Mouse (Mus musculus): ENCODE measurements at regions not wholly inside any gene's neighbourhood (a gene's known extent, or its start where the extent isn't known, plus 50 kb on each side); places are given as distances from the start of the nearest gene placed in this dataset.

DNA sequence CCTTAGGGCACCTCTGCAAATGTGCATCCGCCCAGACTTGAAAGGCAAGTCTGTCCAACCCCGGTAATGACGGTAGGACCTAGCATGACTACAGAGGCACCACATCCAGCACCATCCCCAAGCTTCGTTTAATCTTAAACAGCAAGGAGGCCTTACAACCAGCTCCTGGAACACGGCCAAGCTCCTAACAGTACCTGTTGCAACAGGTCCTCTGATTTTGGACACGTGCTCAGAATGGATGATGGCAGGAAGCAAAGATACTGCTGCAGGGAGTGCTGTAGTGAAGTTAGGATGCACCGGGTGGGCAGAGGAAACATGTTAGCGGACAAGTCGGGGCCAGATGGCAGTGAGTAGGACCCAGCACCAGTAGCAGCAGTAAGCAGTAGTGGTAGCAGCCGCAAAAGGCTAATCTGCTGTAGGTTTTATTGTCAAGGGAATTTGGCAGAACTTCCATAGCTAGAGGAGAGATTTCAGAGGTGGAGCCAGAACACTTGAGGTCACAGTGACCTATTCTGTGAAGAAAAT lies 2813.5 kb upstream of the Gm7489 start:
- Histone ChIP-seq H3K9me3 (ENCODE audit: control insufficient read depth, low read depth, low read length) (no peaks in the 10 kb centered on the region), H3K4me1 (ENCODE audit: control insufficient read depth, insufficient read depth, low read length) (no peaks in the 10 kb centered on the region), H3K27me3 (ENCODE audit: control insufficient read depth, insufficient read depth, low read length) (no peaks in the 10 kb centered on the region), H3K4me3 (ENCODE audit: low read depth, low read length) (no peak overlapping the region), H3K9ac (replicated peaks; ENCODE audit: low read depth, low read length) (no peak overlapping the region), H3K27ac (ENCODE audit: low read length) (no peak overlapping the region), H3K36me3 (ENCODE audit: control insufficient read depth, insufficient read depth, low read length) (no peaks in the 10 kb centered on the region), H3K4me2 (replicated peaks; ENCODE audit: low read depth, low read length) (no peak overlapping the region)
- 70% methylated on average over 10 of the region's 10 CpGs for WGBS
- ATAC-seq (ENCODE audit: insufficient number of reproducible peaks, insufficient read depth, low FRiP score, low read depth): no peak

DNA sequence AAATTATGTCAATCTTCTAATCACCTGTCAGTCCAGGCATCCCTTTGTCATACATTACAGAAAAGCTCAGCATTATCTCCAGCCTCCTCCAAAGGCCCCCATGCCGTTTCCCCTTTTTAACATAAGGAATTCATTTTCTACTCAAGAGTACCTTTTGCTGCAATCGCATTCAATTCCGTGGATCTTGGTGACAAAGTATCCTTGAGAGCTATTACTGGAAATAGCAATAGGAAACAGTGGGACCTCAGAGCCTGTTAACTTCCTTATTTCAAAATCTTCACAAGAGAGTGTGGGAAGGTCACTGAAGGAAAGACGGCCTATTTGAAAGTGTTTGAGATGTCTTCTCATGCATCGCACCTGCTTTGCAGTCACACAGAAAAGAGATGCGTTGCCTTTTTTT lies 2811.0 kb upstream of the Gm7489 start:
- Histone ChIP-seq H3K4me2 (replicated peaks; ENCODE audit: low read depth, low read length) (no peak overlapping the region), H3K4me1 (ENCODE audit: control insufficient read depth, insufficient read depth, low read length) (no peaks in the 10 kb centered on the region), H3K27me3 (ENCODE audit: control insufficient read depth, insufficient read depth, low read length) (no peaks in the 10 kb centered on the region), H3K4me3 (ENCODE audit: low read depth, low read length) (no peak overlapping the region), H3K27ac (ENCODE audit: low read length) (no peak overlapping the region), H3K9me3 (ENCODE audit: control insufficient read depth, low read depth, low read length) (no peaks in the 10 kb centered on the region), H3K36me3 (ENCODE audit: control insufficient read depth, insufficient read depth, low read length) (no peaks in the 10 kb centered on the region), H3K9ac (replicated peaks; ENCODE audit: low read depth, low read length) (no peak overlapping the region)
- 89% methylated on average over 6 of the region's 6 CpGs for WGBS
- no peak for ATAC-seq (ENCODE audit: insufficient number of reproducible peaks, insufficient read depth, low FRiP score, low read depth)

DNA sequence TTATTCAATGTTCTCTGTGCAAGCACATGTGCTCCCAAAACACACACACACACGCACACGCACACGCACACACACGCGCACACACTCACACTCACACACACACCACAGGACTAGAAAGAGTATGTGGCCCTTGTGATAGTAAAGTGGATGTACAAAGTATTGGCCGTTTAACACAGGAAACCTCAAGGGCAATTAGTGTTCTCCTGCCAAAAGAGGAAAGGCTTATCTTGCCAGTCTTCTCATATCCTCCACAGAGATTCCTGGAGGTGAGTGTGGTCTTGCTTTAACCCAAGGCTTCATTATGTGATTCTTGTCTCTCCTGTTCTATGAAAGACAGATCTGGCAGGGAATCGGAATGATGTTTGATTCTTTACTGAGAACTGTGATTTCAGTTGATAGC lies 2810.5 kb upstream of the Gm7489 start:
- H3K4me3 ChIP-seq (ENCODE audit: low read depth, low read length): no peak overlapping the region
- no peaks in the 10 kb centered on the region for H3K4me1 ChIP-seq (ENCODE audit: control insufficient read depth, insufficient read depth, low read length)
- no peak for ATAC-seq (ENCODE audit: insufficient number of reproducible peaks, insufficient read depth, low FRiP score, low read depth)
- H3K27me3 ChIP-seq (ENCODE audit: control insufficient read depth, insufficient read depth, low read length): no peaks in the 10 kb centered on the region
- H3K27ac ChIP-seq (ENCODE audit: low read length): no peak overlapping the region
- no peak overlapping the region for H3K9ac ChIP-seq (replicated peaks; ENCODE audit: low read depth, low read length)
- WGBS: 87% methylated on average over 7 of the region's 7 CpGs
- no peak overlapping the region for H3K4me2 ChIP-seq (replicated peaks; ENCODE audit: low read depth, low read length)
- no peaks in the 10 kb centered on the region for H3K36me3 ChIP-seq (ENCODE audit: control insufficient read depth, insufficient read depth, low read length)
- H3K9me3 ChIP-seq (ENCODE audit: control insufficient read depth, low read depth, low read length): no peaks in the 10 kb centered on the region

DNA sequence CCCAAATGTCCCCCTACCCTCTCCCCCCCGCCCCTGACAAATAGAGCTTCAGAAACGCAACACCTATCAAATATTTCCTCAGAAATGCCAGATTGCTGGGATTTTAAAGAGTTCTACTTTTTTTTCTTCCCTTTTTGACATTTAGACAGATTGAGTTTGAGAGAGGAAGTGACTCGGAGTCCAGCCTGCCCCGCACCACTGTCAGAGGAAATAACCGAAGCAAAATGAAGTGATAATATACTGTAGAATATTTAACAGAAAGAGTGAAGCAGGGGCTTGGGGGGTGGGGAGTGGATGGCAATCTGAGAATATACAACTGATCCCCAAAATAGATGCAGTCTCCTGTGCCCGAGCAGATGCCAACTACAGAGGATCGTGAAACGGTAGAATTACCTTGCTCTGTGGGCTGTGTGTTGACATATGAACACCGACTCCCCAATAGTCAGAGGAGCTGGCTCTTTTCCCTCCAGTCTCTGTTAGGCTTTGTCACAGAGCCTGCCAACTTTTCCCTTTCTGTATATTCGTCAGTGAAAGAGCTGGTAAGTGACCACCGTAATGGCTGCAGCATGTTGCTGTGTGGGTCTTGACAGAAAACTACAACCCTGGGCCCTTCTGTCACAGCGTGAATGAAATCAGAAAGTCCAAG lies 2800.9 kb upstream of the Gm7489 start:
- no peak overlapping the region for H3K4me2 ChIP-seq (replicated peaks; ENCODE audit: low read depth, low read length)
- no peaks in the 10 kb centered on the region for H3K36me3 ChIP-seq (ENCODE audit: control insufficient read depth, insufficient read depth, low read length)
- no peak overlapping the region for H3K27ac ChIP-seq (ENCODE audit: low read length)
- WGBS: 60% methylated on average over 12 of the region's 12 CpGs
- H3K4me3 ChIP-seq (ENCODE audit: low read depth, low read length): no peak overlapping the region
- H3K9me3 ChIP-seq (ENCODE audit: control insufficient read depth, low read depth, low read length): no peaks in the 10 kb centered on the region
- ATAC-seq (ENCODE audit: insufficient number of reproducible peaks, insufficient read depth, low FRiP score, low read depth): no peak
- H3K9ac ChIP-seq (replicated peaks; ENCODE audit: low read depth, low read length): no peak overlapping the region
- no peaks in the 10 kb centered on the region for H3K27me3 ChIP-seq (ENCODE audit: control insufficient read depth, insufficient read depth, low read length)
- H3K4me1 ChIP-seq (ENCODE audit: control insufficient read depth, insufficient read depth, low read length): no peaks in the 10 kb centered on the region

DNA sequence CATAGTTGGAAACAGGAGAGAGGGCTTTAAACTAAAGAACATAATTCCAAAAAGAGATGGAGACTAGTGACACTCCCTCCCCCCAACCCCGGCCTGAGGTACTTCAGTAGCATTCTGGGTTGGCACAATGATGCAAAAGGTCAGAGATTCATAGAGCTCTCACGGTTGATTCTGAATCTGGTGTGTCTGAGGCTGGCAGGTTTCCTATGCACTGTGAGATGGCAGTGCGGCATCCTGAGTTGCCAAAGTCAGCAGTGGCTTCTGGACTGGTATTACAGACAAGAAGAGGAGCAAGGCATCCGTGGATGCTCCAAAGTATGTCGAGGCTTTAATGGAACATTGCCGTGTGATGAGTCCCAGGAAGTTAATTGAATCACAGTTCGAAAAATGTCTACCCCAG lies 2791.8 kb upstream of the Gm7489 start:
- Histone ChIP-seq H3K27me3 (ENCODE audit: control insufficient read depth, insufficient read depth, low read length) (no peaks in the 10 kb centered on the region), H3K36me3 (ENCODE audit: control insufficient read depth, insufficient read depth, low read length) (no peaks in the 10 kb centered on the region), H3K4me1 (ENCODE audit: control insufficient read depth, insufficient read depth, low read length) (no peaks in the 10 kb centered on the region), H3K4me2 (replicated peaks; ENCODE audit: low read depth, low read length) (no peak overlapping the region), H3K4me3 (ENCODE audit: low read depth, low read length) (no peak overlapping the region), H3K27ac (ENCODE audit: low read length) (no peak overlapping the region), H3K9me3 (ENCODE audit: control insufficient read depth, low read depth, low read length) (no peaks in the 10 kb centered on the region), H3K9ac (replicated peaks; ENCODE audit: low read depth, low read length) (no peak overlapping the region)
- no peak for ATAC-seq (ENCODE audit: insufficient number of reproducible peaks, insufficient read depth, low FRiP score, low read depth)
- 78% methylated on average over 7 of the region's 7 CpGs for whole genome bisulfite sequencing

DNA sequence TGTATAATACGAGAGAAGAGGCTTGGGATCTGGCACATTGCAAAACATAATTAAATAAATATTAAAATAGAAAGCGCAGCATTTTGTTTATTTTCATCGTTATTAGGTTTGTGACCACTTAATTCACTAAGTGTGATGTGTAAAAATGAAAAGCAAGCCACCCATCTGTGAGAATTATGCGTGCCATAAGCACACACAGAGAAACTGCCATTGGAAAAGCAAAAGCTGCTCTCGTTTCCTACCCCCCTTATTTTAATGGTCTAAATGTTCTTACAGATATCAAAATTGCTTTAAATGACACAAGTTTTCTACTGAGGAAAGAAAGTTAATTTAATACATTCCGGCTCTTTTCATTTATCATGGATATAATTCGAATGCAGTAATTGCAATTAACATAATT lies 2780.8 kb upstream of the Gm7489 start:
- ATAC-seq (ENCODE audit: insufficient number of reproducible peaks, insufficient read depth, low FRiP score, low read depth): no peak
- no peak overlapping the region for H3K9ac ChIP-seq (replicated peaks; ENCODE audit: low read depth, low read length)
- no peak overlapping the region for H3K4me3 ChIP-seq (ENCODE audit: low read depth, low read length)
- no peaks in the 10 kb centered on the region; the same call in 1 of the 2 replicates for H3K4me1 ChIP-seq (ENCODE audit: control insufficient read depth, insufficient read depth, low read length)
- H3K27ac ChIP-seq (ENCODE audit: low read length): no peak overlapping the region
- no peaks in the 10 kb centered on the region for H3K36me3 ChIP-seq (ENCODE audit: control insufficient read depth, insufficient read depth, low read length)
- no peaks in the 10 kb centered on the region for H3K27me3 ChIP-seq (ENCODE audit: control insufficient read depth, insufficient read depth, low read length)
- peak overlapping the region; percentile 35; the same call in 1 of the 2 replicates for H3K4me2 ChIP-seq (replicated peaks; ENCODE audit: low read depth, low read length)
- WGBS: 79% methylated on average over 7 of the region's 7 CpGs
- H3K9me3 ChIP-seq (ENCODE audit: control insufficient read depth, low read depth, low read length): no peaks in the 10 kb centered on the region

DNA sequence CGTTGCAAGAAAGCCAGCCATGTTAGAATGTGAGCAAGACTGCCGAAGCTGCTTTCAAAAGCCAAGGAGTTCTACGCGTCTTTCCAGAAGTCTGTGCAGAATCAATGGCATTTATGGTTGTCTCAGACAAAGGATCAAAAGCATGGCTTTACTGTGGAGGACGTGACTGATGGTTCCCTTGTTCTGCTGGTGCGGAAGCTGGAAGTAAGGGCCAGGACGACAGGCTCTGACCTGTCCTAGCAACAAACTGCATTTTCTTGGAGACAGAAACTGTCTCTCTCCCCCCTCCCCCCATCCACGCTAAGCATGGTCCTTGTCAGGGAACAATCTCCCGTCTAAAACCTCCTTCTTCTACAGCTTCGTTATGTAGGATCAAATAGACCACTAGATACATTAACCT lies 2780.3 kb upstream of the Gm7489 start:
- peak; percentile 53; the same call in 1 of the 2 replicates for ATAC-seq (ENCODE audit: insufficient number of reproducible peaks, insufficient read depth, low FRiP score, low read depth)
- no peaks in the 10 kb centered on the region for H3K36me3 ChIP-seq (ENCODE audit: control insufficient read depth, insufficient read depth, low read length)
- 13% methylated on average over 10 of the region's 10 CpGs for WGBS
- H3K4me3 ChIP-seq (ENCODE audit: low read depth, low read length): 0 out of 2 replicates have a peak overlapping the region, but pooled peaks have one; percentile 10
- peak overlapping the region; percentile 35 for H3K4me2 ChIP-seq (replicated peaks; ENCODE audit: low read depth, low read length)
- no peak overlapping the region for H3K27ac ChIP-seq (ENCODE audit: low read length)
- no peak overlapping the region for H3K9ac ChIP-seq (replicated peaks; ENCODE audit: low read depth, low read length)
- no peaks in the 10 kb centered on the region for H3K27me3 ChIP-seq (ENCODE audit: control insufficient read depth, insufficient read depth, low read length)
- H3K4me1 ChIP-seq (ENCODE audit: control insufficient read depth, insufficient read depth, low read length): no peaks in the 10 kb centered on the region; the same call in 1 of the 2 replicates
- no peaks in the 10 kb centered on the region for H3K9me3 ChIP-seq (ENCODE audit: control insufficient read depth, low read depth, low read length)

DNA sequence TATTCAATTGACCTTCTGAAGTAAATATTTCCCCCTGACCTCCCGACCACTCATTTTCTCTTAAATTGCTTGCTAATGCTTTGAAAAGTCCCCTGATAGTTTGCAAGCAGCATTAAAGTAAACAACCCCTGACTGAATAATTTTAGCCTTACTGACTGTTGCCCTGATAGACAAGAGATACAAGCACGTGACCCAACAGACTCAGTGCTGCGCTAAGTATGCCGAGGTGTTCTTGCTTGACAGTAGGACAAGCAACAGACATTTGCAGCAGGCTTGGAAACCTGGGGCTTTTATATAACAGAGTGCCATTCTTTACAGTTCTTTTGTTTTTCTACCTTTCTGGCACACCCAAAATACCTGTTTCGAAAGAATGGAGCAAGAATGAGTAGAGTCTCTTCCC lies 2779.9 kb upstream of the Gm7489 start:
- no peaks in the 10 kb centered on the region for H3K36me3 ChIP-seq (ENCODE audit: control insufficient read depth, insufficient read depth, low read length)
- H3K4me3 ChIP-seq (ENCODE audit: low read depth, low read length): 0 out of 2 replicates have a peak overlapping the region, but pooled peaks have one; percentile 10
- no peaks in the 10 kb centered on the region for H3K27me3 ChIP-seq (ENCODE audit: control insufficient read depth, insufficient read depth, low read length)
- ATAC-seq (ENCODE audit: insufficient number of reproducible peaks, insufficient read depth, low FRiP score, low read depth): no peak
- no peak overlapping the region for H3K27ac ChIP-seq (ENCODE audit: low read length)
- H3K9me3 ChIP-seq (ENCODE audit: control insufficient read depth, low read depth, low read length): no peaks in the 10 kb centered on the region
- H3K4me2 ChIP-seq (replicated peaks; ENCODE audit: low read depth, low read length): peak overlapping the region; percentile 35
- H3K9ac ChIP-seq (replicated peaks; ENCODE audit: low read depth, low read length): no peak overlapping the region
- WGBS: 31% methylated on average over 5 of the region's 5 CpGs
- no peaks in the 10 kb centered on the region; the same call in 1 of the 2 replicates for H3K4me1 ChIP-seq (ENCODE audit: control insufficient read depth, insufficient read depth, low read length)

All from stomach, embryonic 14.5 days (tissue).